ENCODE assay signal across 8 mouse cellular contexts in genomic region chr5:110135293-110136086, GRCm38 (mm10). TPM values are rescaled to one million over a fixed set of nuclear protein-coding genes. Genes with fewer than 3 reads are reported as not detected.
DNase-seq lines count a peak whose midpoint lies in the region; ATAC-seq lines count a peak whose summit lies in the region.

Chfr (plus strand) TSS chr5:110135842.

- peak within 1 kb of the TSS; percentile 54 for H3K27ac ChIP-seq in hindbrain, embryonic 11.5 days (ENCODE audit: low read depth, low read length)

- peak within 1 kb of the TSS; percentile 71 for H3K4me2 ChIP-seq in hindbrain, embryonic 11.5 days (replicated peaks; ENCODE audit: low read depth, low read length)

- ATAC-seq in hindbrain, embryonic 11.5 days (ENCODE audit: low FRiP score) = peak; percentile 100

- no peaks in the 10 kb centered on the region for H3K4me1 ChIP-seq in hindbrain, embryonic 11.5 days (replicated peaks; ENCODE audit: control insufficient read depth, insufficient read depth, low read length)

- H3K36me3 ChIP-seq in hindbrain, embryonic 11.5 days (ENCODE audit: control insufficient read depth, insufficient read depth, low read length) = peaks cover 4% of the 10 kb centered on the region; the same call in 1 of the 2 replicates

- no peaks in the 10 kb centered on the region for H3K27me3 ChIP-seq in hindbrain, embryonic 11.5 days (ENCODE audit: control insufficient read depth, insufficient read depth, low read length)

- peak within 1 kb of the TSS; percentile 85 for H3K4me3 ChIP-seq in hindbrain, embryonic 11.5 days (ENCODE audit: low read depth, low read length)

- DNase-seq in MN1 (ENCODE audit: low spot score) = peak; percentile 98
- DNase-seq in cerebellum, adult 9-10 months = peak; percentile 99
- peak; percentile 98 to 100 for DNase-seq in frontal cortex, adult 2 months (ENCODE audit: extremely low spot score in 1 of 2, low spot score in 1 of 2)
- DNase-seq in hindbrain, embryonic 11.5 days (ENCODE audit: low spot score) = peak; percentile 98
- peak; percentile 99 to 100 for DNase-seq in layer of hippocampus, postnatal 10 days (ENCODE audit: low spot score in 2 of 2)
- peak; percentile 99 for DNase-seq in lung, postnatal 10 days
- DNase-seq in ovary, postnatal 36 days (ENCODE audit: low spot score) = peak; percentile 99
- DNase-seq in thymus, postnatal 25 days = peak; percentile 99

- peak within 1 kb of the TSS; percentile 75 for H3K9ac ChIP-seq in hindbrain, embryonic 11.5 days (ENCODE audit: low read depth, low read length)

- H3K9me3 ChIP-seq in hindbrain, embryonic 11.5 days (ENCODE audit: control insufficient read depth, low read length) = no peaks in the 10 kb centered on the region

- WGBS in hindbrain, embryonic 11.5 days = 3% methylated on average over 46 of the region's 46 CpGs

RNA-seq across cellular contexts. Expression of gene Chfr, which starts in this region (rescaled TPM):
- 78.1 and 83.8 TPM in 2 replicates for polyA plus RNA-seq in frontal cortex, adult 2 months (2012; rRNA removed)
- polyA plus RNA-seq in hindbrain, embryonic 11.5 days (2014; fragmentation: Nextera tagmentation; extraction: Ambion mirVana) = 86.9 and 88.5 TPM in 2 replicates
- total RNA-seq in layer of hippocampus, postnatal 10 days (2021) = 10 to 100 TPM; 74.0 to 76.0 TPM

Comparison
In these comparisons a context has a peak if more than half of its experiments do, and no peak if none do; other contexts are left out.
1. Peak in every context shown above with its lines: DNase-seq, ATAC-seq, H3K4me3 ChIP-seq and H3K27ac ChIP-seq.